Mouse (Mus musculus) heart, postnatal 4 days (tissue): ENCODE data around the gene Fbxo6. TPM values are rescaled to one million over a fixed set of nuclear protein-coding genes. Genes with fewer than 3 reads are reported as not detected.

ENCODE experiments used
- DNase-seq: peaks from one replicate; pipeline ENCODE4 v3.0.0; 2021
- total RNA-seq, 2 experiments: library from RNA; stranded (reverse); gene quantifications; 2 replicates each; pipeline ENCODE4 v1.2.3; 2021

The Fbxo6 gene
- total RNA-seq, 2 experiments from 2014 or later = 24.7 to 26.3 TPM

- DNase-seq = no peak
These were observed 8.8 kb upstream of the Fbxo6 start, which contains the start of the genes Fbxo44 and Fbxo2 for GRCm38 (mm10) chr4:148160436-148161390. Gene Fbxo44 (minus strand): TSS chr4:148160482. Gene Fbxo2 (plus strand): TSS chr4:148160621.

GRCm38 (mm10) chr4:148159544-148160435, 7.8 kb upstream of the Fbxo6 start:
- DNase-seq = peak; percentile 90

GRCm38 (mm10) chr4:148158436-148159348, 6.8 kb upstream of the Fbxo6 start:
- no peak for DNase-seq

- DNase-seq = peak; percentile 51
These were observed 3.0 kb upstream of the Fbxo6 start for GRCm38 (mm10) chr4:148154982-148155381.

- DNase-seq = no peak
These were observed 2.1 kb upstream of the Fbxo6 start for GRCm38 (mm10) chr4:148154006-148154405.

- DNase-seq = no peak
These were observed 607 bp upstream of the Fbxo6 start for GRCm38 (mm10) chr4:148152547-148152946.

GRCm38 (mm10) chr4:148150953-148151266, 1.0 kb downstream of the Fbxo6 start:
- no peak for DNase-seq

GRCm38 (mm10) chr4:148150242-148150641, 1.7 kb downstream of the Fbxo6 start:
- no peak for DNase-seq

GRCm38 (mm10) chr4:148149540-148149939, 2.4 kb downstream of the Fbxo6 start:
- no peak for DNase-seq

GRCm38 (mm10) chr4:148147714-148148113, 4.2 kb downstream of the Fbxo6 start:
- DNase-seq = no peak

- no peak for DNase-seq
These were observed 8.2 kb downstream of the Fbxo6 start for GRCm38 (mm10) chr4:148143721-148144120.

- peak; percentile 93 for DNase-seq
These were observed 11.6 kb downstream of the Fbxo6 start for GRCm38 (mm10) chr4:148140098-148141011.

GRCm38 (mm10) chr4:148139767-148140097, 12.2 kb downstream of the Fbxo6 start:
- DNase-seq = no peak

GRCm38 (mm10) chr4:148137503-148137902, 14.4 kb downstream of the Fbxo6 start:
- DNase-seq = no peak

GRCm38 (mm10) chr4:148134988-148135387, 17.0 kb downstream of the Fbxo6 start:
- DNase-seq = no peak

- DNase-seq = no peak
These were observed 20.4 kb downstream of the Fbxo6 start for GRCm38 (mm10) chr4:148131497-148132081.

GRCm38 (mm10) chr4:148130561-148131413, 21.2 kb downstream of the Fbxo6 start, which contains the start of gene Draxin:
Gene Draxin (minus strand): TSS chr4:148130698.
- DNase-seq = peak; percentile 27

GRCm38 (mm10) chr4:148130133-148130532, 21.8 kb downstream of the Fbxo6 start, which contains the start of gene Mad2l2:
Gene Mad2l2 (plus strand): TSS chr4:148130384.
- no peak for DNase-seq

GRCm38 (mm10) chr4:148128672-148129071, 23.3 kb downstream of the Fbxo6 start:
- DNase-seq = no peak
